Mouse (Mus musculus) limb, embryonic 10.5 days (tissue): ENCODE results near the gene Gm10563. TPM values are rescaled to one million over a fixed set of nuclear protein-coding genes. Genes with fewer than 3 reads are reported as not detected.

Experiments used
- polyA plus RNA-seq: library from polyadenylated mRNA; unstranded; fragments of >200 nt; fragmentation: Nextera tagmentation; extraction: Ambion mirVana; gene quantifications from 2 replicates; pipeline ENCODE4 v1.2.1, GENCODE M21; 2016

Gm10563 gene
- polyA plus RNA-seq, 1 experiment from 2014 or later: not detected

Other genes with a start within 250 kb of the Gm10563 start
- not detected in 2 replicates for gene Gabrd, start 247.3 kb downstream of the Gm10563 start, polyA plus RNA-seq
- 6.4 and 7.9 TPM in 2 replicates for gene Cfap74, start 236.2 kb downstream of the Gm10563 start, polyA plus RNA-seq
- gene Tmem52, start 176.3 kb downstream of the Gm10563 start, polyA plus RNA-seq: not detected in 2 replicates
- 583 and 605 TPM in 2 replicates for gene Gnb1, start 154.0 kb downstream of the Gm10563 start, polyA plus RNA-seq
- gene Nadk, start 83.0 kb downstream of the Gm10563 start, polyA plus RNA-seq: 116 and 119 TPM in 2 replicates
- gene Slc35e2, start 44.0 kb downstream of the Gm10563 start, polyA plus RNA-seq: 12.2 and 13.6 TPM in 2 replicates
- gene Cdk11b, start 20.6 kb downstream of the Gm10563 start, polyA plus RNA-seq: 74.1 and 74.8 TPM in 2 replicates
- 8.4 and 10.4 TPM in 2 replicates for gene Mmp23, start 8.0 kb upstream of the Gm10563 start, polyA plus RNA-seq
- 18.9 and 25.2 TPM in 2 replicates for gene Mib2, start 23.8 kb upstream of the Gm10563 start, polyA plus RNA-seq
- 1.5 and 2.6 TPM in 2 replicates for gene Fndc10, start 48.9 kb upstream of the Gm10563 start, polyA plus RNA-seq
- gene Ssu72, start 59.4 kb upstream of the Gm10563 start, polyA plus RNA-seq: 161 and 163 TPM in 2 replicates
- 0.58 and 0.79 TPM in 2 replicates for gene Tmem240, start 89.4 kb upstream of the Gm10563 start, polyA plus RNA-seq
- 138 and 161 TPM in 2 replicates for gene Atad3a, start 115.7 kb upstream of the Gm10563 start, polyA plus RNA-seq
- gene Vwa1, start 129.3 kb upstream of the Gm10563 start, polyA plus RNA-seq: 4.7 and 6.6 TPM in 2 replicates
- gene Tmem88b, start 140.5 kb upstream of the Gm10563 start, polyA plus RNA-seq: 0.30 and 0.33 TPM in 2 replicates
- 0.18 TPM in 1 of 2 replicates, not detected in the other for gene Ankrd65, start 145.0 kb upstream of the Gm10563 start, polyA plus RNA-seq
- gene Mrpl20, start 157.5 kb upstream of the Gm10563 start, polyA plus RNA-seq: 246 and 297 TPM in 2 replicates
- 174 and 196 TPM in 2 replicates for gene Ccnl2, start 167.1 kb upstream of the Gm10563 start, polyA plus RNA-seq
- gene Aurkaip1, start 185.9 kb upstream of the Gm10563 start, polyA plus RNA-seq: 186 and 204 TPM in 2 replicates
- gene Mxra8, start 194.3 kb upstream of the Gm10563 start, polyA plus RNA-seq: 39.2 and 48.9 TPM in 2 replicates
- 3.8 and 4.7 TPM in 2 replicates for gene Dvl1, start 202.0 kb upstream of the Gm10563 start, polyA plus RNA-seq
- 0.24 and 0.31 TPM in 2 replicates for gene Tas1r3, start 218.0 kb upstream of the Gm10563 start, polyA plus RNA-seq
- gene Cptp, start 224.0 kb upstream of the Gm10563 start, polyA plus RNA-seq: 18.9 and 19.0 TPM in 2 replicates
- 106 and 107 TPM in 2 replicates for gene Ints11, start 224.1 kb upstream of the Gm10563 start, polyA plus RNA-seq
- gene Pusl1, start 246.4 kb upstream of the Gm10563 start, polyA plus RNA-seq: 52.4 and 55.5 TPM in 2 replicates
- gene Acap3, start 246.4 kb upstream of the Gm10563 start, polyA plus RNA-seq: 20.9 and 25.3 TPM in 2 replicates